Mouse (Mus musculus) intestine, embryonic 16.5 days (tissue): Measurements from ENCODE around the gene Tmem170. TPM values are rescaled to one million over a fixed set of nuclear protein-coding genes. Genes with fewer than 3 reads are reported as not detected.

Experiments used
- ATAC-seq: fragments of 200-750 bp; cut with Nextera tagmentation; 2 replicates; pipeline ENCODE4 v1.8.0; 2017; ENCODE audit warnings: moderate TSS enrichment, moderate library complexity
- H3K27ac ChIP-seq: fragments of 300-500 bp; sonication (generic); 2 replicates; pipeline ENCODE4 v1.5.1; 2014; ENCODE audit warnings: mild to moderate bottlenecking, low read length
- H3K27me3 ChIP-seq: fragments of 300-500 bp; sonication (generic); replicated peaks from 2 replicates; pipeline ENCODE4 v1.6.1; 2014; ENCODE audit warnings: low read length, control low read depth, mixed read lengths; ENCODE audit not compliant: control insufficient read depth, insufficient read depth
- H3K36me3 ChIP-seq: fragments of 300-500 bp; sonication (generic); 2 replicates; pipeline ENCODE4 v1.6.1; 2014; ENCODE audit warnings: low read length, control low read depth; ENCODE audit not compliant: control insufficient read depth, insufficient read depth
- H3K4me1 ChIP-seq: fragments of 300-500 bp; sonication (generic); 2 replicates; pipeline ENCODE4 v1.6.1; 2014; ENCODE audit warnings: low read length, control low read depth, mixed read lengths; ENCODE audit not compliant: control insufficient read depth, insufficient read depth
- H3K4me2 ChIP-seq: fragments of 300-500 bp; sonication (generic); 2 replicates; pipeline ENCODE4 v1.6.1; 2014; ENCODE audit warnings: low read depth, low read length, control low read depth
- H3K4me3 ChIP-seq: fragments of 300-500 bp; sonication (generic); 2 replicates; pipeline ENCODE4 v1.5.1; 2014; ENCODE audit warnings: mild to moderate bottlenecking, low read length
- H3K9ac ChIP-seq: fragments of 300-500 bp; sonication (generic); 2 replicates; pipeline ENCODE4 v1.6.1; 2014; ENCODE audit warnings: low read depth, low read length
- H3K9me3 ChIP-seq: fragments of 300-500 bp; sonication (generic); 2 replicates; pipeline ENCODE4 v1.6.1; 2016; ENCODE audit warnings: low read length, control low read depth; ENCODE audit not compliant: control insufficient read depth
- WGBS: fragments of 180-500 bp; shearing (Covaris S2); extraction: QIAGEN DNeasy Blood & Tissue Kit; methylation state at CpG from one replicate; pipeline ENCODE4 v1.1.7; 2014; 5-methylcytosine and 5-hydroxymethylcytosine counted together
- polyA plus RNA-seq: library from polyadenylated mRNA; unstranded; fragments of >200 nt; fragmentation: Nextera tagmentation; extraction: Ambion mirVana; gene quantifications from 2 replicates; pipeline ENCODE4 v1.2.1, GENCODE M21; 2015

The Tmem170 gene
- polyA plus RNA-seq, 1 experiment from 2014 or later = 14.9 TPM

DNA sequence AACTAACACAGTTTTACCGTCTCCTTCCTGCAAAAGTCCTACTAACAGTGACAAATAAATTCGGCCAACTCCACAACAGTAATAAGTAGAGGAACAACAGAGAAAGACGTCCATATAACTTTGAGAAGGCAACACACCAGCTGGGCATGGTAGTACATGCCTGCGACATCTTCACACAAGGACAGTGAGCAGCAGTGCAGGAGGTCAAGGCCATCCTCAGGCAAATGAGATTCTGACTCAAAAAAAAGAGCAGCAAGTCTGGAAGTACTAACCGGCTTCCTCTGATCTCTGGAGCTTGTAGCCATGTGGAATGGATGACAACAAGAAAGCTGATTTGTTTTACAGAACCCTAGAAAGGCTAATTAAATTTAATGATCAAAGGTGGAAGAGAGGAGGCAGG, 43.6 kb downstream of the Tmem170 start:
- no peaks in the 10 kb centered on the region for H3K9me3 ChIP-seq
- H3K4me3 ChIP-seq = no peak overlapping the region
- WGBS = 77% methylated on average over 5 of the region's 5 CpGs
- ATAC-seq = no peak
- peaks cover 7% of the 10 kb centered on the region; the same call in 1 of the 2 replicates for H3K36me3 ChIP-seq
- H3K4me2 ChIP-seq = no peak overlapping the region
- no peak overlapping the region for H3K9ac ChIP-seq
- peaks cover 8% of the 10 kb centered on the region for H3K4me1 ChIP-seq
- H3K27ac ChIP-seq = no peak overlapping the region
- no peaks in the 10 kb centered on the region for H3K27me3 ChIP-seq

DNA sequence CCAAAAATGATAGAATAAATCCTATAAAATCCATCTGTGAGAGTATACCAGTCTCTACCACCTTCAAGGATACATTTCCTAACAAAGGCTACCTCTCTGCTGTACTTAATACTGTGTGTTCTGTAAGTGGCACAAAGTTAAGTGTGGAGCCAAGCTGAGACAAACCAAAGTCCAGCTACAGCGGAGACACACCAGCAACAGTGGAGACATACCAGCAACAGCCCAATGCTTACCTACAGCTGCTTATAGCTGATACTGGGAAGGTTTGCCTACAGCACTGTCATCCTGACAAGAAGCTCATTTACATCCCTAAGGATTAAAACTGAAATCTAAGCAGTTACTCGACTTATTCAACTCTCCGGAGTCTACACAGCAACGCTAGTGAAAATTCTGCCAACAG, 44.6 kb downstream of the Tmem170 start:
- H3K27ac ChIP-seq = no peak overlapping the region; the same call in 1 of the 2 replicates
- H3K9me3 ChIP-seq = no peaks in the 10 kb centered on the region
- no peaks in the 10 kb centered on the region for H3K27me3 ChIP-seq
- WGBS = 65% methylated on average over 4 of the region's 4 CpGs
- H3K36me3 ChIP-seq = no peaks in the 10 kb centered on the region
- no peak overlapping the region for H3K4me2 ChIP-seq
- peaks cover 9% of the 10 kb centered on the region for H3K4me1 ChIP-seq
- ATAC-seq = no peak
- no peak overlapping the region for H3K4me3 ChIP-seq
- no peak overlapping the region for H3K9ac ChIP-seq

DNA sequence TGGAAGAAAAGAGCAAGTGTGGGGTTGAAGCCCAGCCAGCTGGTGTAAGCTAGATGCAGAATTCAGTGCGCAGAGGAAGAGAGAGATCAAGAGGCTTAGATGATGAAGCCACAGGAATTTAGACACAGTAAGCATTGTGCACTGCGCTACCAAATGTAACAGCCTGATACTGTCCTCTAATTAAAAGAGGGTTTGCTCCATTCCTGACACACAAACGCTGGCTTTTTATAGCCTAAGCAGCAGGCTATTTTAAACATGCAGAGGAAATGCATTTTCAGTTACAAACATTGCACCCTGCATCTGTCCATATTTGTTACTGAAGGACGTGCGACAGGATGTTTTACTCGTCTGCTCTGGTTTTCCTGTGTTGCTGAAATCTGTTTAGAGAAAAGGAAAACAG, 48.0 kb downstream of the Tmem170 start:
- H3K27me3 ChIP-seq = no peaks in the 10 kb centered on the region
- 0 out of 2 replicates have a peak, but pooled peaks cover 4% of the 10 kb centered on the region for H3K36me3 ChIP-seq
- no peaks in the 10 kb centered on the region for H3K9me3 ChIP-seq
- no peak overlapping the region for H3K4me2 ChIP-seq
- peaks cover 6% of the 10 kb centered on the region for H3K4me1 ChIP-seq
- WGBS = 61% methylated on average over 6 of the region's 6 CpGs
- no peak overlapping the region for H3K4me3 ChIP-seq
- H3K9ac ChIP-seq = no peak overlapping the region
- peak overlapping the region; percentile 30 for H3K27ac ChIP-seq
- ATAC-seq = peak; percentile 62

DNA sequence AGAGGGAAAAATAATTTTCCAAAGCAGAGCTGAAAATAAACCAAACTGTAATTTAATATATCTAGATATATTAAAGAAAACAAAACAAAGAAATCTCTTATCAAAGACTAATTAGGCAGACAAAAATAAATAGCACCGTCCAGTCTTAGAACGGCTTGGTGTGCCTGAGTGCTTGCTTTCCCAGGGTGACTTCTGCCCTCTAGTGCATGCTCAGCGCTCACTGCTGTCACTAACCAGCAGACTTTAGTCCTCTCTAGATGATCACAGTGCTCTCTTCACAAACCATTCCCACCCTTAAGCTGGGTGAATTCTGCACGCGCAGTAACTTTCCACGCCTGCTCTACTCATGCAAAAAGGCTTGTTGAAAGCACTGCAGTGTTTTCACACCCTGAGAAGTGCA, 51.3 kb downstream of the Tmem170 start:
- Histone ChIP-seq H3K36me3 (0 out of 2 replicates have a peak, but pooled peaks cover 4% of the 10 kb centered on the region), H3K9me3 (no peaks in the 10 kb centered on the region), H3K9ac (no peak overlapping the region), H3K27me3 (no peaks in the 10 kb centered on the region), H3K27ac (no peak overlapping the region), H3K4me2 (no peak overlapping the region), H3K4me1 (0 out of 2 replicates have a peak, but pooled peaks cover 6% of the 10 kb centered on the region), H3K4me3 (no peak overlapping the region)
- WGBS = 63% methylated on average over 6 of the region's 6 CpGs
- ATAC-seq = no peak

DNA sequence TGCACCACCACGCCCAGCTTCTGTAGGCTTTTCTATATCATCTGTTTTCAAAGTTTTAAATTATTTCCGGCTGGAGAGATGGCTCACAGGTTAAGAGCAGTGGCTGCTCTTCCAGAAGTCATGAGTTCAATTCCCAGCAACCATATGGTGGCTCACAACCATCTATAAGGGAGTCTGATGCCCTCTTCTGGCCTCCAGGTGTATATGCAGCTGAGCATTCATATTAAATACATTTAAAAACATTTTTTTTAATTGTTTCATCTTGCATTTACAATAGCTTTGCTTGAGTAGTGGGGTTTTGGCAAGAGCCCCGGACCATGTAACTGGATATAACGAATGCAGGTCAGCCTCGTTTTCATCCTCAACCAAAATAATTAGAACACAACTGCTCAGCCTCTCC, 52.2 kb downstream of the Tmem170 start:
- Histone ChIP-seq H3K4me2 (no peak overlapping the region), H3K4me3 (no peak overlapping the region), H3K4me1 (0 out of 2 replicates have a peak, but pooled peaks cover 5% of the 10 kb centered on the region), H3K36me3 (0 out of 2 replicates have a peak, but pooled peaks cover 4% of the 10 kb centered on the region), H3K9ac (no peak overlapping the region), H3K27ac (no peak overlapping the region), H3K9me3 (no peaks in the 10 kb centered on the region), H3K27me3 (no peaks in the 10 kb centered on the region)
- 93% methylated on average over 5 of the region's 5 CpGs for WGBS
- ATAC-seq = no peak

DNA sequence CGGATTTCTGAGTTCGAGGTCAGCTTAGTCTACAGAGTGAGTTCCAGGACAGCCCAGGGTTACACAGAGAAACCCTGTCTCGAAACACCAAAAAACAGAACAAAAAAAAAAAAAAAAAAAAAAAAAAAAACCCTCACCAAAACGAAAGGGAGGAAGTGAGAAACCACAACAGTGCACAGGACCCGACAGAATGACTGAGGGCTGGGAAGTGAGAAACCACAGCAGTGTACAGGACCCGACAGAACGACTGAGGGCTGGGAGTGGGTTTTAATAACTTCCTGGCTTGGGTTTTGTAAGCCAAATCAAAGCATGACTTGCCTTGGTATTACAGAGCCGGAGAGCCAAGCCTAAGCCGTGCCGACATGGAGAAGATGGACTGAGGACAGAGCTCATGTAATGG, 55.4 kb downstream of the Tmem170 start:
- no peak overlapping the region for H3K9ac ChIP-seq
- H3K4me1 ChIP-seq = no peaks in the 10 kb centered on the region
- no peak overlapping the region for H3K4me2 ChIP-seq
- no peak overlapping the region for H3K27ac ChIP-seq
- H3K4me3 ChIP-seq = no peak overlapping the region
- H3K36me3 ChIP-seq = 0 out of 2 replicates have a peak, but pooled peaks cover 4% of the 10 kb centered on the region
- 82% methylated on average over 10 of the region's 10 CpGs for WGBS
- no peaks in the 10 kb centered on the region for H3K9me3 ChIP-seq
- no peaks in the 10 kb centered on the region for H3K27me3 ChIP-seq
- ATAC-seq = no peak

DNA sequence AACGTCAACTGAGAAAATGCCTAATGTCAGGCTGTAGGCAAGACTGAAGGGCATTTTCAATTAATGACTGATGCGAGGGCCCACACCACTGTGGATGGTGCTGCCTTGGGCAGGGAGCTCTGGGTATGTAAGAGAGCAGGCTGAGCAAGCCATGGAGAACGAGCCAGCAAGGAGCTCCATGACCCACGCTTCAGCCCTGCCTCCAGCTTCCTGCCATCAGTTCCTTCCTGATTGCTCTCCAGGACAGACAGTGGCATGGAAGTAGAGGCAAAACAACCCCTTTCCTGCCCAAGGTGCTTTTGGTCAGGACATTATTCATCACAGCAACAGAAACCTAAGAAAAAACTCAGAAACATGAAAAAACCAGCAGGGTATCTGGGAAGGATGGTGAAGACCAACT, 55.9 kb downstream of the Tmem170 start:
- Histone ChIP-seq H3K27ac (no peak overlapping the region), H3K4me1 (no peaks in the 10 kb centered on the region), H3K4me2 (no peak overlapping the region), H3K4me3 (no peak overlapping the region), H3K36me3 (0 out of 2 replicates have a peak, but pooled peaks cover 4% of the 10 kb centered on the region), H3K9me3 (no peaks in the 10 kb centered on the region), H3K9ac (no peak overlapping the region), H3K27me3 (no peaks in the 10 kb centered on the region)
- no peak for ATAC-seq
- 85% methylated on average over 4 of the region's 4 CpGs for WGBS

DNA sequence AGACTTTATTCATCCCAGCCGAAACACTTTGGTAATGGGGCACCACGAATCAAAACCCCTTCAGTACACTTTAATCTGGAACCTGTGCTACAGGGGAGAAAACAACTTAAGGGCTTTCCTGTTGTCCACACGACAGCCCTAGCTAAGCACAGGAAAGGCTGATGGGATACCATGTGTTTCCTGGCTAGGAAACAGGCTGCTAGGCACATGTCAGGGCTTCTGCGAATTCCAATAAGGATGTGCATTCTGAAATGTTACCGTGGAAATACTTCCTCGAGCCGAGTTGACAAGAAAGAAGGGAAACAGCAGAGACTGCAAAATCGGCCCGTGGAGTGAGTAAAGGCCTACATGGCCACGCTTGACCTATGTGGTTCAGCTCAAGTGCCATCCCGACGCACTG, 56.5 kb downstream of the Tmem170 start:
- no peak overlapping the region for H3K27ac ChIP-seq
- H3K36me3 ChIP-seq = 0 out of 2 replicates have a peak, but pooled peaks cover 4% of the 10 kb centered on the region
- H3K27me3 ChIP-seq = no peaks in the 10 kb centered on the region
- H3K4me3 ChIP-seq = no peak overlapping the region
- H3K9me3 ChIP-seq = no peaks in the 10 kb centered on the region
- no peak overlapping the region for H3K4me2 ChIP-seq
- WGBS = 85% methylated on average over 12 of the region's 12 CpGs
- H3K9ac ChIP-seq = no peak overlapping the region
- no peak for ATAC-seq
- no peaks in the 10 kb centered on the region for H3K4me1 ChIP-seq

DNA sequence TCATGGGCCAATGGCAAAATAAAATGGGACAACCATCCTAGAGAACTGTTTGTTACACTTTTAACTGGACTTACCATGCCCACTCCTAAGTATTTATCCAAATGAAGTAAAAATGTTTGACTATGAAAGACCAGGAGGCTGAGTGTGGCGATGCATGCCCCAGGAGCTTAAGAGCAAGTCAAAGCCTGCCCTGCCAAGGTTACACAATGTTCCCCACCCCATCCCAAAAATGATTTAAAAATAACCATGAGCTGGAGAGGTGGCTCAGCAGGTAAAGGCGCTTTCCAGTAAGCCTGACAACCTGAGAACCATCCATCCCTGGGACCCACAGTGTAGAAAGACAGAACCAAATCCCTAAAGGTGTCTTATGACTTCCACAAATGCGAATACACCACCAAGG, 58.0 kb downstream of the Tmem170 start:
- Histone ChIP-seq H3K9ac (no peak overlapping the region), H3K4me2 (no peak overlapping the region), H3K9me3 (no peaks in the 10 kb centered on the region), H3K4me1 (no peaks in the 10 kb centered on the region), H3K4me3 (no peak overlapping the region), H3K27me3 (no peaks in the 10 kb centered on the region), H3K27ac (no peak overlapping the region), H3K36me3 (no peaks in the 10 kb centered on the region)
- WGBS = 94% methylated on average over 3 of the region's 3 CpGs
- ATAC-seq = no peak

DNA sequence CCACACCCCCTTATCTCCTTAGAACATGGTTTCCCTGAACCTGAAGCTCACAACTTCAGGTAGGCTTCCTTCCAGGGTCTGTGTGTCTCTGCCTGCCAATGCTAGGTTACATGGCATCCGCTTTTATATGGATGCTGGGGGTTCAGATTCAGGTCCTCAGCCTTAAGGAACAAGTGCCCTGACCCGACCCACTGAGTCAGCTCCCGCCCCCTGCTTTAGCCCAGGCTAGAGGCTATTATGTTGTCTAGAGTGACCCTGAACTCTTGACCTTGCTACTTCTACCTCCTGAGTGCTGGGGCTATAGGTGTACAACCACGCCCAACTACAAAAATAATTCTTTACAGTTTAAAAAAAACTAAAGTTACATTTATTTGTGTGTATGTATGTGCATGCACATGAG, 61.5 kb downstream of the Tmem170 start:
- H3K36me3 ChIP-seq = 0 out of 2 replicates have a peak, but pooled peaks cover 2% of the 10 kb centered on the region
- no peaks in the 10 kb centered on the region for H3K9me3 ChIP-seq
- H3K4me2 ChIP-seq = no peak overlapping the region
- H3K4me1 ChIP-seq = no peaks in the 10 kb centered on the region
- WGBS = 93% methylated on average over 4 of the region's 4 CpGs
- H3K27ac ChIP-seq = no peak overlapping the region
- H3K27me3 ChIP-seq = no peaks in the 10 kb centered on the region
- no peak overlapping the region for H3K4me3 ChIP-seq
- H3K9ac ChIP-seq = no peak overlapping the region
- no peak for ATAC-seq
